ENCODE assay signal across 7 mouse cellular contexts in genomic region chr5:38307255-38308101, GRCm38 (mm10). TPM values are rescaled to one million over a fixed set of nuclear protein-coding genes. Genes with fewer than 3 reads are reported as not detected.
A peak's percentile ranks its signal among the peaks of the same experiment; 100 is the strongest.
DNase-seq lines count a peak whose midpoint lies in the region; ATAC-seq lines count a peak whose summit lies in the region.

No protein-coding gene starts in this region.

- intact Hi-C loops in gastrocnemius, postnatal 14 days (cut with DNase I; ENCODE audit: low total_unique reads), result loop anchor here (5.0 kb wide), 2 partner anchors 160 to 325 kb away; no protein-coding TSS in a partner anchor
- intact Hi-C loops in left cerebral cortex, postnatal 14 days (cut with DNase I), result loop anchor here (2.0 to 5.0 kb wide), 3 partner anchors 163 to 325 kb away; no protein-coding TSS in a partner anchor

- peak overlapping the region; percentile 32 for H3K4me3 ChIP-seq in intestine, embryonic 14.5 days (ENCODE audit: low read depth, low read length)
- H3K4me3 ChIP-seq in midbrain, embryonic 10.5 days, result peak overlapping the region; percentile 52

- peak; percentile 88 for ATAC-seq in intestine, embryonic 14.5 days (replicated peaks; ENCODE audit: low FRiP score, low TSS enrichment, low read depth)

- no peaks in the 10 kb centered on the region for H3K4me1 ChIP-seq in intestine, embryonic 14.5 days (replicated peaks; ENCODE audit: control insufficient read depth, insufficient read depth, low read length)
- peaks cover 11% of the 10 kb centered on the region for H3K4me1 ChIP-seq in midbrain, embryonic 10.5 days

- H3K27ac ChIP-seq in intestine, embryonic 14.5 days (ENCODE audit: low read depth), result no peak overlapping the region
- H3K27ac ChIP-seq in midbrain, embryonic 10.5 days (replicated peaks), result peak overlapping the region; percentile 72

- H3K9me3 ChIP-seq in intestine, embryonic 14.5 days (ENCODE audit: control insufficient read depth, low read length), result no peaks in the 10 kb centered on the region
- no peaks in the 10 kb centered on the region for H3K9me3 ChIP-seq in midbrain, embryonic 10.5 days (replicated peaks)

- H3K36me3 ChIP-seq in intestine, embryonic 14.5 days (ENCODE audit: control insufficient read depth, insufficient read depth, low read length), result no peaks in the 10 kb centered on the region
- no peaks in the 10 kb centered on the region for H3K36me3 ChIP-seq in midbrain, embryonic 10.5 days

- H3K4me2 ChIP-seq in intestine, embryonic 14.5 days (ENCODE audit: low read length), result peak overlapping the region; percentile 59

- WGBS in intestine, embryonic 14.5 days, result 11% methylated on average over 26 of the region's 26 CpGs
- WGBS in midbrain, embryonic 10.5 days, result 9% methylated on average over 26 of the region's 26 CpGs

- no peaks in the 10 kb centered on the region for H3K27me3 ChIP-seq in intestine, embryonic 14.5 days (replicated peaks; ENCODE audit: control insufficient read depth, insufficient read depth, low read length)
- H3K27me3 ChIP-seq in midbrain, embryonic 10.5 days (ENCODE audit: low read depth, poor library complexity, severe bottlenecking), result peaks cover 16% of the 10 kb centered on the region

- H3K9ac ChIP-seq in intestine, embryonic 14.5 days (ENCODE audit: low read length), result no peak overlapping the region

- DNase-seq in adrenal gland, adult (ENCODE audit: inconsistent age in 2 of 2, low spot score in 1 of 2), result peak; percentile 86 to 97
- peak; percentile 94 for DNase-seq in embryo, embryonic 10.5 days (ENCODE audit: low spot score)
- peak; percentile 85 for DNase-seq in gastrocnemius, postnatal 14 days
- peak; percentile 97 for DNase-seq in intestine, embryonic 14.5 days (ENCODE audit: low spot score)
- DNase-seq in left cerebral cortex, postnatal 14 days (ENCODE audit: low spot score in 2 of 2), result peak; percentile 89 to 93
- DNase-seq in midbrain, embryonic 10.5 days (ENCODE audit: low spot score), result peak; percentile 89
- DNase-seq in right cerebral cortex, postnatal 4 days, result peak; percentile 98

RNA-seq across cellular contexts. Expression of gene Drd5, which starts 11.7 kb away (rescaled TPM):
- not detected for total RNA-seq in gastrocnemius, postnatal 14 days (2021)
- polyA plus RNA-seq in intestine, embryonic 14.5 days (2014; fragmentation: Nextera tagmentation; extraction: Ambion mirVana), result not detected in 2 replicates
- 1 to 10 TPM; 1.8 to 2.6 TPM for total RNA-seq in left cerebral cortex, postnatal 14 days (2021)
- 0.10 TPM in 1 of 2 replicates, not detected in the other for polyA plus RNA-seq in midbrain, embryonic 10.5 days (2016; fragmentation: Nextera tagmentation; extraction: Ambion mirVana)

RNA-seq across cellular contexts. Expression of gene Otop1, which starts 31.7 kb away (rescaled TPM):
- under 1 TPM; 0.33 to 0.47 TPM for total RNA-seq in gastrocnemius, postnatal 14 days (2021)
- polyA plus RNA-seq in intestine, embryonic 14.5 days (2014; fragmentation: Nextera tagmentation; extraction: Ambion mirVana), result not detected in 2 replicates
- not detected for total RNA-seq in left cerebral cortex, postnatal 14 days (2021)
- polyA plus RNA-seq in midbrain, embryonic 10.5 days (2016; fragmentation: Nextera tagmentation; extraction: Ambion mirVana), result 0.10 TPM in 1 of 2 replicates, not detected in the other

RNA-seq across cellular contexts. Expression of gene Tmem128, which starts 47.5 kb away (rescaled TPM):
- 10 to 100 TPM; 10.3 to 11.0 TPM for total RNA-seq in gastrocnemius, postnatal 14 days (2021)
- polyA plus RNA-seq in intestine, embryonic 14.5 days (2014; fragmentation: Nextera tagmentation; extraction: Ambion mirVana), result 78.2 and 79.0 TPM in 2 replicates
- 10 to 100 TPM; 36.1 to 38.0 TPM for total RNA-seq in left cerebral cortex, postnatal 14 days (2021)
- polyA plus RNA-seq in midbrain, embryonic 10.5 days (2016; fragmentation: Nextera tagmentation; extraction: Ambion mirVana), result 83.3 and 89.2 TPM in 2 replicates
